21 mouse cellular contexts compared by ENCODE assay signal in genomic region chr9:32925036-32925435, GRCm38 (mm10).
DNase-seq lines count a peak whose midpoint lies in the region; ATAC-seq and TF ChIP-seq lines count a peak whose summit lies in the region.
"Had no signal": no experiment of that assay in that cellular context is flagged by ENCODE, and none has a peak within 500 bp of the region (broad histone marks: within the 10 kb centered on the region; RNA-seq: fewer than 3 reads in every experiment).

No protein-coding gene starts in this region.

- H3K4me2 ChIP-seq in heart, postnatal 0 days (ENCODE audit: low read depth, low read length), result no peak overlapping the region
- no peak overlapping the region for H3K4me2 ChIP-seq in heart, embryonic 11.5 days
- H3K4me2 ChIP-seq: embryonic facial prominence, embryonic 13.5 days; forebrain, embryonic 13.5 days; heart, embryonic 13.5 days; hindbrain, embryonic 14.5 days had no signal

- H3K27ac ChIP-seq in heart, postnatal 0 days (ENCODE audit: low read depth), result peak overlapping the region; percentile 40; the same call in 1 of the 2 replicates
- no peak overlapping the region for H3K27ac ChIP-seq in heart, embryonic 11.5 days (ENCODE audit: low read depth, low read length)
- H3K27ac ChIP-seq in brown adipose tissue, adult 24 weeks (replicated peaks; ENCODE audit: low read depth, low read length), result peak overlapping the region; percentile 79; the same call in 1 of the 2 replicates
- H3K27ac ChIP-seq: embryonic facial prominence, embryonic 13.5 days; forebrain, embryonic 13.5 days; heart, embryonic 13.5 days; hindbrain, embryonic 10.5 days; hindbrain, embryonic 14.5 days had no signal

- H3K27me3 ChIP-seq in heart, postnatal 0 days (ENCODE audit: control insufficient read depth, insufficient read depth, low read length), result no peaks in the 10 kb centered on the region
- H3K27me3 ChIP-seq in heart, embryonic 11.5 days (ENCODE audit: control insufficient read depth, insufficient read depth, low read length), result no peaks in the 10 kb centered on the region
- H3K27me3 ChIP-seq: CH12.LX; forebrain, embryonic 13.5 days; heart, embryonic 13.5 days had no signal

- H3K4me1 ChIP-seq in heart, postnatal 0 days (ENCODE audit: control insufficient read depth, insufficient read depth), result no peaks in the 10 kb centered on the region
- H3K4me1 ChIP-seq in heart, embryonic 11.5 days (ENCODE audit: control insufficient read depth, insufficient read depth, low read length), result no peaks in the 10 kb centered on the region
- peaks cover 8% of the 10 kb centered on the region; the same call in 1 of the 2 replicates for H3K4me1 ChIP-seq in brown adipose tissue, adult 24 weeks (ENCODE audit: control insufficient read depth, insufficient read depth, insufficient read length, low read length)
- H3K4me1 ChIP-seq: forebrain, embryonic 13.5 days; heart, embryonic 13.5 days; hindbrain, embryonic 10.5 days had no signal

- ATAC-seq in heart, postnatal 0 days (ENCODE audit: insufficient read depth, low read depth), result no peak
- ATAC-seq in heart, embryonic 11.5 days (replicated peaks; ENCODE audit: insufficient number of reproducible peaks, low FRiP score, low TSS enrichment), result no peak
- ATAC-seq: activated CD4-positive, CD25-positive, alpha-beta regulatory T cell, adult 4 months; forebrain, embryonic 13.5 days; intestine, postnatal 0 days; Patski had no signal

- H3K36me3 ChIP-seq in heart, postnatal 0 days (replicated peaks; ENCODE audit: control insufficient read depth, insufficient read depth, low read length), result no peaks in the 10 kb centered on the region
- H3K36me3 ChIP-seq in heart, embryonic 11.5 days (ENCODE audit: control insufficient read depth, insufficient read depth, low read length), result no peaks in the 10 kb centered on the region
- H3K36me3 ChIP-seq: embryonic facial prominence, embryonic 13.5 days; heart, embryonic 13.5 days; hindbrain, embryonic 10.5 days had no signal

- H3K9ac ChIP-seq in heart, postnatal 0 days (replicated peaks; ENCODE audit: low read depth, low read length), result no peak overlapping the region
- no peak overlapping the region for H3K9ac ChIP-seq in heart, embryonic 11.5 days (ENCODE audit: low read depth, low read length)
- H3K9ac ChIP-seq: embryonic facial prominence, embryonic 13.5 days; forebrain, embryonic 13.5 days; heart, embryonic 13.5 days; hindbrain, embryonic 14.5 days had no signal

- 78% methylated on average over 6 of the region's 6 CpGs for WGBS in heart, postnatal 0 days
- WGBS in heart, embryonic 11.5 days (ENCODE audit: insufficient replicate concordance), result 80% methylated on average over 6 of the region's 6 CpGs

- H3K9me3 ChIP-seq in heart, postnatal 0 days (replicated peaks; ENCODE audit: control insufficient read depth, low read length), result no peaks in the 10 kb centered on the region
- no peaks in the 10 kb centered on the region for H3K9me3 ChIP-seq in heart, embryonic 11.5 days (replicated peaks; ENCODE audit: control insufficient read depth, low read length)
- H3K9me3 ChIP-seq: embryonic facial prominence, embryonic 13.5 days; forebrain, embryonic 13.5 days; heart, embryonic 13.5 days; hindbrain, embryonic 10.5 days had no signal

- TF ChIP-seq CTCF in heart, postnatal 0 days (IDR thresholded peaks at IDR 0.05; ENCODE audit: low read depth), result no peak

- TF ChIP-seq EP300 in heart, postnatal 0 days (IDR thresholded peaks at IDR 0.05; ENCODE audit: low read depth), result no peak

- H3K4me3 ChIP-seq in heart, postnatal 0 days (ENCODE audit: low read depth, low read length), result no peak overlapping the region
- H3K4me3 ChIP-seq in heart, embryonic 11.5 days (ENCODE audit: low read depth, low read length), result no peak overlapping the region
- H3K4me3 ChIP-seq in brown adipose tissue, adult 24 weeks (ENCODE audit: insufficient read depth, low read depth, low read length), result no peak overlapping the region
- H3K4me3 ChIP-seq: embryonic facial prominence, embryonic 13.5 days; forebrain, embryonic 13.5 days; heart, embryonic 13.5 days; hindbrain, embryonic 10.5 days had no signal

- no peak for DNase-seq in heart, postnatal 0 days (ENCODE audit: low spot score)
- DNase-seq in CD4-positive, CD25-positive, alpha-beta regulatory T cell, adult 2 months (ENCODE audit: low read depth, low spot score), result peak; percentile 67
- DNase-seq in left cerebral cortex, adult 11 months (ENCODE audit: low spot score), result no peak
- no peak for DNase-seq in kidney, postnatal 14 days
- DNase-seq: adrenal gland, postnatal 14 days; cerebellum, adult 18-20 months; cerebellum, adult 9-11 months; cerebellum, postnatal 36 days; gastrocnemius, postnatal 10 days; heart, postnatal 14 days had no signal
